Mouse (Mus musculus): Measurements from ENCODE around the gene Trim26. TPM values are rescaled to one million over a fixed set of nuclear protein-coding genes. Genes with fewer than 3 reads are reported as not detected.

The Trim26 gene
- polyA plus RNA-seq, 1 experiment = 39.6 TPM

DNA sequence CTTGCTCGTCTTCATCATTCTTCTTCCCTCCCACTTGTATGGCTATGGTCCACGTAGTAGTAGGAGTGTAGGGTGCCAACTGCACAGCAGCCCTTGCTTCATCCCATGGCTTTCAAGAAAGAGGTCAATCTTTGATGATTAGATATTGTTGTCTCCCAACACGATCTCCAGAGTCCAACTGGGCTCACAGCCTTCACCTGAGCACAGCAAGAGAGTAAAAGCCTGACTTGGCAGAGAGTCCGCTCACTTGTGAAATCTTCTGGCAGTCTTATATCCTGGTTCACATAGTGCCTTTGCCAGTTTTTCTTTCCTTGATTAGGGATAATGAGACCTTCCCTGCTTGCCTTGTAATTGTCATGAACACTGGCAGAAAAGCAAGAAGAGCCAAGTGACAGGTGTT, 19.3 kb downstream of the Trim26 start:
- Histone ChIP-seq H3K4me3 (replicated peaks; ENCODE audit: control insufficient read depth, low read depth, low read length) (no peak overlapping the region), H3K27ac (ENCODE audit: control insufficient read depth, insufficient read depth, low read depth, low read length, poor library complexity) (no peak overlapping the region), H3K4me1 (ENCODE audit: control insufficient read depth, insufficient read depth, low read length) (no peaks in the 10 kb centered on the region)
- 83% methylated on average over 4 of the region's 4 CpGs for WGBS
- no peak for TF ChIP-seq POLR2A (IDR thresholded peaks at IDR 0.05; ENCODE audit: borderline replicate concordance, control insufficient read depth, low read depth, low read length)
- no peak for TF ChIP-seq CTCF (IDR thresholded peaks at IDR 0.05; ENCODE audit: control insufficient read depth, insufficient read depth, low read length)

DNA sequence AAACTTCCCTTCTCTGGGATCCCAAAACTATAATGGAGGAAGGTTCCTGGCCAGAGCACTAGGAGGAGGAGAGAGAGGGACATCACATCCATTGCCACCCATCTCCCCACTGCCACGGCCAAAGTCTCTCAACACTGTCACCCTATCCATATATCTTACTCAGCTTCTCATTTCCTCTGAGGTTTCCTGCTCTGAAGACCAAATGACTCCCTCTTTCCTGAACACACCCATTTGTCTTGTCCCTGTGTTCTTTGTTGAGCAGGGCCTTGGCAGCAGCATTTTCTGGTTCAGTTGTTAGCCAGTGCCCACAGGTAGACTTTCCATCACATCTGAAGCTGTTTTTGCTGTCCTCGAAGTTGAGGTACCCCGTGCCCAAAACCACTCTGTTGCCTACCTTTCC, 21.2 kb downstream of the Trim26 start:
- Histone ChIP-seq H3K4me1 (ENCODE audit: control insufficient read depth, insufficient read depth, low read length) (no peaks in the 10 kb centered on the region), H3K27ac (ENCODE audit: control insufficient read depth, insufficient read depth, low read depth, low read length, poor library complexity) (no peak overlapping the region), H3K4me3 (replicated peaks; ENCODE audit: control insufficient read depth, low read depth, low read length) (no peak overlapping the region)
- no peak for TF ChIP-seq POLR2A (IDR thresholded peaks at IDR 0.05; ENCODE audit: borderline replicate concordance, control insufficient read depth, low read depth, low read length)
- TF ChIP-seq CTCF (IDR thresholded peaks at IDR 0.05; ENCODE audit: control insufficient read depth, insufficient read depth, low read length) = no peak
- 45% methylated on average over 3 of the region's 3 CpGs for WGBS

DNA sequence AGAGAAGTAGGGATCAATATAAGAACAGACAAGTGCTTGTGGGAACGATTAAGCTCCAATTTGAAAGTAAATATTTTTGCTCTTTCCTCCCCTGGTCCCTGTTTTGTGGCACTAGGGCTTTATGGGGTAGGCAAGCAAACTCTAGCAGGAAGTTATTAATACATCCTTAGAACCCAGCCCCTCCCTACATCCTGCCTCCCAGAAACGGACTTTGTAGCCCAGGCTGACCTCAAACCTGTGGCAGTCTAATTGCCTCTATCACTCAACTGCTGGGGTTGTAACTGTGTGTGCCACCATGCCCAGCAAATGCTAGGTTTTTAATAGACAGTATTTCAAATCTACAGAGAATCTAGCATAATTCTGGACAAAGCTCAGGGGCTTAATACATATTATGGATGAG, 24.7 kb downstream of the Trim26 start:
- no peak for TF ChIP-seq CTCF (IDR thresholded peaks at IDR 0.05; ENCODE audit: control insufficient read depth, insufficient read depth, low read length)
- no peak for TF ChIP-seq POLR2A (IDR thresholded peaks at IDR 0.05; ENCODE audit: borderline replicate concordance, control insufficient read depth, low read depth, low read length)
- Histone ChIP-seq H3K4me1 (ENCODE audit: control insufficient read depth, insufficient read depth, low read length) (no peaks in the 10 kb centered on the region), H3K4me3 (replicated peaks; ENCODE audit: control insufficient read depth, low read depth, low read length) (no peak overlapping the region), H3K27ac (ENCODE audit: control insufficient read depth, insufficient read depth, low read depth, low read length, poor library complexity) (no peak overlapping the region)
- 19% methylated on average over 2 of the region's 2 CpGs for WGBS

DNA sequence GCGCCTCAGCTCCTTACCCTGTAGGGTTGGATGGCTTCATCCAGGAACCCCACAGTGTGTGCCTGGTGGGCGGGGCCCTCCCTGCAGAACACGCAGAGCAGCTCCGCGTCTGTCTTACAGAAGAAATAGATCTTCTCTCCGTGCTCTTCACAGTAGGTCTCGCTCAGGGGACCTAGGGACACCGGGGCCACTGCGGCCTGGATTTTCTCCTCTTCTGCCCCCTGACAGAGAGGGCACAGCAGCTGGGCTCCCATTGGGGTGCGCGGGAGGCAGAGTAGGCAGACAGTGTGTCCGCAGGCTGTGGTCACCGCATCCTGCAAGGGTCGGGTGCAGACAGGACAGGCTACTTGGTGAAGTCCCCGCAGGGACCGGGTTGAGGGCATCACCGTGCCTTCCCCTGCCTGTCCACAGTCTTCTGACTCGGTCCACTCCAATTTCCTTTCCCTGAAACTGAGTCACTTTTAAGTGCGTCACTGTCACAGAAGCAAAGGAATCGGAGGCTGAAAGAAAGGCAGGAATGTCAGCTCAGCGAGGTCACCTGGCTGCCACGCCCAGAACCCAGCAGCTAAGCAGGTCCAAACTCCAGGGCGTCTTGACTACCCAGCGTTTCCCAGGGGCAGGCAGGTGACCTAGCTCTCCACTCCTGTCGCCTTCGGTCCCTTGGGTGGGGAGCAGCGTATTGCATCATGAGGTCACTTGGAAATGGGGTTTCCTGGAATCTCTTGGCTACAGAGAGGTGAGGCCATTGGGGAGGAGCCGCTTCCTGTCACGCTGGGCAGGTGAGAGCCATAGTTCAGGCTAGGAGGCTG, 30.0 kb downstream of the Trim26 start, which contains the start of gene Trim15:
Gene Trim15, minus strand, starts transcription at position 492 of the 809 bp plus-strand sequence.
- WGBS = 19% methylated on average over 29 of the region's 29 CpGs
- Histone ChIP-seq H3K4me3 (replicated peaks; ENCODE audit: control insufficient read depth, low read depth, low read length) (peak within 1 kb of the TSS; percentile 21), H3K27ac (ENCODE audit: control insufficient read depth, insufficient read depth, low read depth, low read length, poor library complexity) (peak within 1 kb of the TSS; percentile 42; the same call in 1 of the 2 replicates), H3K4me1 (ENCODE audit: control insufficient read depth, insufficient read depth, low read length) (peaks cover 3% of the 10 kb centered on the region; the same call in 1 of the 2 replicates)
- TF ChIP-seq CTCF (IDR thresholded peaks at IDR 0.05; ENCODE audit: control insufficient read depth, insufficient read depth, low read length) (no peak), POLR2A (IDR thresholded peaks at IDR 0.05; ENCODE audit: borderline replicate concordance, control insufficient read depth, low read depth, low read length) (no peak)

DNA sequence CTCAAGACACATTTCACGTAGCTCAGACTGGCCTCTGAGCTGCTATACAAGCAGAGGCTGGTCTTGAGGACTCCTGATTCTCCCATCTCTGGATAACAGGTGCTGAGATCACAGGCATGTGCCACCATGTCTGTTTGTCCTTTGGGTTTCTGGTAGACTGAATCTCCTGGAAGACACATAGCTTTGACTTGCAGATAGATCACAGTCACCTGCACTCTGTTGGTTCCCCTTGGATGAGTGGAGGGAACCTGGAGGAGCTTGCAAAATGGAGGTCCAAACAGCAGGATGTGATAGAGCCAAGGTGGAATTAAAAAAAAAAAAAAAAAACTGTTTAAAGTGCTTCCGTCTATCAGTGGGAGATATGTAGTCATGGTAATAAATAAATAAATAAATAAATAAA, 31.9 kb downstream of the Trim26 start:
- Histone ChIP-seq H3K4me3 (replicated peaks; ENCODE audit: control insufficient read depth, low read depth, low read length) (no peak overlapping the region), H3K4me1 (ENCODE audit: control insufficient read depth, insufficient read depth, low read length) (peaks cover 3% of the 10 kb centered on the region; the same call in 1 of the 2 replicates)

DNA sequence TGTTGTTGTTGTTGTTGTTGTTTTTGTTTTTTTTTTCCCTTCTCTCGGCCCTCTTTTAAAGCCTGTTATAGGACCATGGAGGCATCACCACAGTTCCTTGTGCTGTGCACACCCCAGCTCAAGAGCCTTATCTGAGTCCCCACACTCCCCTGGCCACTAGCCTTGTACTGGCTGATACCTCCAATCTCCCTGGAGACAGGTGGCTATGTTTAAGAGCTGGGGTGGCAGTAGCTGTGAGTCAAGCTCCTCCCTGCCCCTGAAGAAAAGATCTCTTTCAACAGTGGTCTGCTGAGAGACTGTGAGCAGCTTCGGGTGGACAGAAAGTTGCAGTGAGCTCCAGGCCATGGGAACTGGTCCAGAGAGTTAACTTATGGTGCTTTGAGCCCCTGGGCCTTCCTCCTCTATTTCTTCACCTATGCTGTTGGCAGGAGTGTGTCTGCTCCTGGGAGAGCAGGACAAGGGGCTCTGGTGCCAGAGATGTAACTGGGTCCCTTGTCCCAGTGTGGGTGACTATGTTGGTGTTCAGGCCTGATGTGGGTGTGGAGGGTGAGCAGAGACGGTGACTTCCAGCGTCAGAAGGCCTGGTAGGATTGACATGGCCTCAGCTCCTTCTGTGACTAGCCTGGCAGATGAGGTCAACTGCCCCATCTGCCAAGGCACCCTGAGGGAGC, 32.5 kb downstream of the Trim26 start, which contains the start of gene Trim10:
Gene Trim10, plus strand, starts transcription at position 291 of the 671 bp plus-strand sequence.
- Histone ChIP-seq H3K27ac (ENCODE audit: control insufficient read depth, insufficient read depth, low read depth, low read length, poor library complexity) (peak within 1 kb of the TSS; percentile 85), H3K4me3 (replicated peaks; ENCODE audit: control insufficient read depth, low read depth, low read length) (peak within 1 kb of the TSS; percentile 83), H3K4me1 (ENCODE audit: control insufficient read depth, insufficient read depth, low read length) (peaks cover 3% of the 10 kb centered on the region; the same call in 1 of the 2 replicates)
- TF ChIP-seq POLR2A (IDR thresholded peaks at IDR 0.05; ENCODE audit: borderline replicate concordance, control insufficient read depth, low read depth, low read length) (0 out of 2 replicates have a peak, but pooled peaks have one; percentile 20), CTCF (IDR thresholded peaks at IDR 0.05; ENCODE audit: control insufficient read depth, insufficient read depth, low read length) (no peak)
- 64% methylated on average over 4 of the region's 4 CpGs for WGBS

More for the DNA sequence above, 31.9 kb downstream of the Trim26 start:
- H3K27ac ChIP-seq (ENCODE audit: control insufficient read depth, insufficient read depth, low read depth, low read length, poor library complexity) = peak overlapping the region; percentile 42
- TF ChIP-seq CTCF (IDR thresholded peaks at IDR 0.05; ENCODE audit: control insufficient read depth, insufficient read depth, low read length) (no peak), POLR2A (IDR thresholded peaks at IDR 0.05; ENCODE audit: borderline replicate concordance, control insufficient read depth, low read depth, low read length) (no peak)
- 62% methylated on average over 2 of the region's 2 CpGs for WGBS

DNA sequence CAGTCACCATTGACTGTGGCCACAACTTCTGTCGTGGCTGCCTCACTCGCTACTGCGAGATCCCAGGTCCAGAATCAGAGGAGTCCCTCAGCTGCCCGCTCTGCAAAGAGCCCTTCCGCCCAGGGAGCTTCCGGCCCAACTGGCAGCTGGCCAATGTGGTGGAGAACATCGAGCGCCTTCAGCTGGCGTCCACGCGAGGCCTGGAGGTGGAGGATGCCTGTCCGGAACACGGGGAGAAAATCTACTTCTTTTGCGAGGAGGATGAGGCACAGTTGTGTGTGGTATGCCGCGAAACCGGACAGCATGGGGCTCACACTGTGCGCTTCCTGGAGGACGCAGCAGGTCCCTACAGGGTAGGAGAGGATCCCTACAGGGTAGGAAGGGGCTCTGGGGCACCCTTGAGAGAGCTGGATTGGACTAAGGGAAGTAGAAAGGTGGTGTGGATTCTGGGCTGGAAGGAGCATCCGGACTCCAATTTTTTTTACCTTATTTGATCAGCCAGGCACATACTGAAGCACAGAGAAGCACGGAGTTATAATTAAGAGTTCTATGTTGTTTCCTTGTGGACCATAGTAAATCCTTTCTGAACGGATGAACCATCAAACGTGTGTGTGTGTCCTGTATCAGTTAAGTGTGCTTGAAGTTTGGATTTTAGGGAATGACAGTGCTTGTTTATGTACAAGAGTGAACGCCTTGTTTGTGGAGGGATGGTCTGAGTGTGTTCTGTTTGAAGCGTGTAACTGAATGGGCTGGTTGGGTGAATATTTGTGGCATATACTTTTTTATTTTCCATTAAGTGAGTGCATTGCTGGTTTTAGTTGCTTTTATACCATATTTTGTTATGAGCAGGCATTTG, 33.2 kb downstream of the Trim26 start:
- TF ChIP-seq CTCF (IDR thresholded peaks at IDR 0.05; ENCODE audit: control insufficient read depth, insufficient read depth, low read length) (no peak), POLR2A (IDR thresholded peaks at IDR 0.05; ENCODE audit: borderline replicate concordance, control insufficient read depth, low read depth, low read length) (peak; percentile 32; the same call in 1 of the 2 replicates)
- peaks cover 3% of the 10 kb centered on the region; the same call in 1 of the 2 replicates for H3K4me1 ChIP-seq (ENCODE audit: control insufficient read depth, insufficient read depth, low read length)
- peak overlapping the region; percentile 85 for H3K27ac ChIP-seq (ENCODE audit: control insufficient read depth, insufficient read depth, low read depth, low read length, poor library complexity)
- 62% methylated on average over 25 of the region's 25 CpGs for WGBS
- peak overlapping the region; percentile 83 for H3K4me3 ChIP-seq (replicated peaks; ENCODE audit: control insufficient read depth, low read depth, low read length)
